Mouse (Mus musculus) lung, adult 2 months (tissue): Measurements from ENCODE around the gene Limk1.

ENCODE experiments used
- CTCF ChIP-seq: fragments of 200-500 bp; IDR thresholded peaks from 2 replicates; pipeline ENCODE4 v1.5.1; 2011; ENCODE audit warnings: mild to moderate bottlenecking, low read length, control low read depth; ENCODE audit not compliant: insufficient read depth
- POLR2A ChIP-seq: fragments of 200-500 bp; IDR thresholded peaks from 2 replicates; pipeline ENCODE4 v1.6.1; 2011; ENCODE audit warnings: low read depth, mild to moderate bottlenecking, control low read depth, low read length, borderline replicate concordance; ENCODE audit errors: extremely low read depth

DNA sequence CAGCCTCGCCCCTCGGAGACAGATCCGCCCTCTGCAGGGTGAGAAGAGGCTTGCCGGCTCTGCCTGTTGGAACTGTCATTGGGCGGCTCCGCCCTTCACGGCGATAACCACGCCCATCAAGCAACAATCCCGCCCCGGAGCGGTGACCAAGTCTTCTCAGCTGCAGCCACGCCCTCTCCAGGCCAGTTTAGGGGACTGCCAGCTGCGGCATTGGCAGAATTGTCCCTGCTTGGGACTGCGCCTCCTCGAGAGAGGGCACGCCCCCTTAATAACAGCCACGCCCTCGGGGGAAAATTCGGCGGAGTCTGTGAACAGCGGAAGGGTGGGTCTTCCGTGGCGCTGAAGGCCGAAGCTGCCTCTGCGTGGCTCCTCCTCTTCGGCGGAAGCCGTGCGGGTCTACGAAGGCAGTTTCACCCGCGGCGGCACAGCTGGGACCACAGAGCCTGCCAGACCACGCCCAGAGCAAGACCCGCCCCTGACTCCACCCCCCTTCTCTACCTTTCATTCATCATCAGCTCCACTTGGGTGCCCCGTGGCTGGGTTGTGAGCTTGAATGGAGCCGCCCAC, 403 bp upstream of the Limk1 start:
- TF ChIP-seq CTCF (no peak), POLR2A (no peak; the same call in 1 of the 2 replicates)
